Mouse (Mus musculus) inflammation-experienced regulatory T-cells, adult 16 weeks (primary cell): Measurements from ENCODE around the gene Zfp651. TPM values are rescaled to one million over a fixed set of nuclear protein-coding genes. Genes with fewer than 3 reads are reported as not detected.

Source experiments
- polyA plus RNA-seq: library from polyadenylated mRNA; unstranded; fragments of 100-300 nt; shearing (Covaris generic); gene quantifications from one replicate; pipeline ENCODE4 v1.2.1, GENCODE M21; 2017

Gene Zfp651
- polyA plus RNA-seq: 0.09 TPM

DNA sequence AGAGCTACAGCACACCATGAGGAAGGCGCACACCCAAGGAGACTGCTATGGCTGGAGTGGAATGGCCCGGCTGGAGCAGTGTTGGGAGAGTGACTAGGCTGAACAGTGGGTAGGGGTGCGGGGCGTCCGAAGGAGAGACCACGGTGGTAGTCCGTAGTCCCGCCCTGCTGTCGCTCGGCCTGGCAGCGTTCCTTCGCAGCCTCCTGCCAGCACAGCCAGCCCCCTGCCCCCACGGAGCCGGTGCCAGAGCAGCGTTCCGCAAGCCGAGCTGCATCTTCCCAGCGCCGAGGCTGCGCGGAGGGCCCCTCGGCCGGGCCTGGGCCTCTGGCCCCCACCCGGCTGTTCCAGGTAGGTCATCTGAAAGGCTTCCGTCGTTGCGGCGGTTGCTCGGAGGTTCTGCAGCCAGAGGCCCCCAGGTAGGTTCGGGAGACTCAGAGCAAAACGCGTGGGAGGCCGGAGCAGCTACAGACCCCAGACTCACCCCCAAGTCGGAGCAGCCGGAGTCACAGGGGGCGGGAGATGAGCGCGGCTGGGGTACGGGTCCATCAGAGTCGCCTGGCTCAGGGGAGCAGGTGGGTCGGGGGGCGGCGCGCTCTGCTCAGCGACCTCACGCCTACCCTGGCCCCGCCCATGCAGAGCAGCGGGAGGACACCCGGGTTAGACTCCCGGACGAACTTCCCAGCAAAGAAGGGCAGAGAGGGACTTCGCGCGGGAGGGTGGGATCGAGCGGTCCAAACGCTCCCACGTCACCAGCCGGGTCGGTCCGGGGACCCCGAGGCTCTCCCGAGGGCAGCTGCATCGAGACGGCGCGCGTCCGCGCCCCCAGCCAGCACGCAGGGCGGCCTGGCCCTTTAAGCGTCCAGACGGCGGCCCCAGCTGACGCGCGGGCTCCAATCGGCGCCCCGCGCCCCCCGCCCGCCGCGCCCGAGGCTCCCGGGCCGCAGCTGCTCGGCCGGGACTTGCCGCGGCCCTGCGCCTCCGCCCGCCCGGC is at the start of gene Zfp651:
Gene Zfp651, plus strand, starts transcription at position 240 of the 991 bp plus-strand sequence.

DNA sequence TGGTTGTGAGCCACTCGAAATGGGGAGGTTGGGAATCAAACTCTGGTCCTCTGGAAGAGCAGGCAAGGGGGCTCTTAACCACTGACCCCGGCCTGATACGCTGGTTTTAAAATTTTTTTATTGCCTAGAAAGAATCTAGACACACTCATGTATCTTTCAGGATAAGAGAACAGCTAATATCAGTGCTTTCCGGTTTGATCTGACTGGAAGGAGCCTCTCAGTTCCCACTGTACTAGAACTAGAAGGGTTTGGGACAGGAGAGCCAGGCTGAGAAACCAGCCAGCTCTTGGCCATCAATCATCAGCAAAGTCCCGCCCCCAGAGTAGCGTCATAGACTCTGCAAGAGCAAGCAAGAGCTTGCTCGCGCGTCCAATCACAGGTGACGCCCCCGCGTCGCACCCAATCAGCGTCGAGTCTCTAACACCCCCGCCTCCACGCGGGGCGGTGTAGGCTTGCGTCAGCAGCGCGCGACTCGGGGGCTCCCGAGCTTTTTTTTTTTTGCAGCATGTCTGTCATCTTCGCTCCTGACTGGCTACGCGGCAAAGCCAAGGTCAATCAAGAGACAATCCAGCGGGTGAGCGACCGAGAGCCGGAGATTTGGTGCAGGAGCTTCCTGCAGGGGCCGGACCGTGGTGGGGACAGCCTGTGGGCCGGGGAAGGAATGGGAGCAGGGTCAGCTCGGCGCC is 49.1 kb upstream of the Zfp651 start, which contains the start of gene Ss18l2:
Gene Ss18l2, plus strand, starts transcription at position 432 of the 686 bp plus-strand sequence.

DNA sequence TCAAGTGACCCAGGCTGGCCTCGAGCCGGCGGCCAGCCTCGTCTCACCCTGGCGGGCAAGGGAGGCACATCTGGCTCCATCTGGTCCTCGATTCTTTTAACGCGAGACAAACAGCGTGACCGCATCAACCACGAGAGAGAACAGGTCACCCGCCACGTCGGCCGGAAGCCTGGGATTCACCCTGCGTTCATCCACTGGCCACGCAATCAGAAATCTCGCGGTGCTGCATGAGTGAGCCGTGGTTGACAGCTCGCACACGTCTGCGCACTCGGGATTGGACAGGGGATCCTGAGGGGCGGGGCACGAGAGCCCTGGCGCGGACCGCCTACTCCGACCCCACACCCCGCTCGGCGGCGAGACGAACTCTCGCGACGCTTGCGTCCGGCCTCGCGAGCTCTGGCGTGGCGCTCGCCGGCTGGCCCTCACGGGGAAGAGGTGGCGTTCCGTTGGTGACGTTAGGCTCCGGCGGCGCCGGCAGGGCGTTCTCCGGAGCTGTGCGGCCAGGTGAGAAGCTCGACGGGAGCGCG is 40.3 kb upstream of the Zfp651 start, which contains the start of gene Nktr:
Gene Nktr, plus strand, starts transcription at position 378 of the 527 bp plus-strand sequence.

DNA sequence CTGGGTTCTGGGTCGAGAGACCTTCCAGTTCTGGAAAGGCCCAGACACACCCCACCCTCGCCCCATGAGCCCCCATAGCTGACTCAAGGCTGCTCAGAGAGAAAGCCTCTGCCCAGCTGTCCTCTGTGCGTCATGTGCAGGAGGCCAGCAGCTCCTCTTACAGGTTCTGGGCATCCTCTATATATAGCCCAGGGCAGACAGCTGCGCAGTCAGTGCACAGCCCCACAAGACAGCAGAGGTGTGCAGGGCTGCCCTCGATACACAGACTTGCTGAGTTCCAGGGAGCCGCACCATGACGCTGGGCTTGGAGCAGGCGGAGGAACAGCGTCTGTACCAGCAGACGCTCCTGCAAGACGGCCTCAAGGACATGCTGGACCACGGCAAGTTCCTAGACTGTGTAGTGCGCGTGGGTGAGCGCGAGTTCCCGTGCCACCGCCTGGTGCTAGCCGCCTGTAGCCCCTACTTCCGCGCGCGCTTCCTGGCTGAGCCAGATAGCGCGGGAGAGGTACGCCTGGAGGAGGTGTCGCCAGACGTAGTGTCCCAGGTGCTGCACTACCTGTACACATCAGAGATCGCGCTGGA is 18.4 kb downstream of the Zfp651 start, which contains the start of gene Klhl40:
Gene Klhl40, plus strand, starts transcription at position 124 of the 582 bp plus-strand sequence.

DNA sequence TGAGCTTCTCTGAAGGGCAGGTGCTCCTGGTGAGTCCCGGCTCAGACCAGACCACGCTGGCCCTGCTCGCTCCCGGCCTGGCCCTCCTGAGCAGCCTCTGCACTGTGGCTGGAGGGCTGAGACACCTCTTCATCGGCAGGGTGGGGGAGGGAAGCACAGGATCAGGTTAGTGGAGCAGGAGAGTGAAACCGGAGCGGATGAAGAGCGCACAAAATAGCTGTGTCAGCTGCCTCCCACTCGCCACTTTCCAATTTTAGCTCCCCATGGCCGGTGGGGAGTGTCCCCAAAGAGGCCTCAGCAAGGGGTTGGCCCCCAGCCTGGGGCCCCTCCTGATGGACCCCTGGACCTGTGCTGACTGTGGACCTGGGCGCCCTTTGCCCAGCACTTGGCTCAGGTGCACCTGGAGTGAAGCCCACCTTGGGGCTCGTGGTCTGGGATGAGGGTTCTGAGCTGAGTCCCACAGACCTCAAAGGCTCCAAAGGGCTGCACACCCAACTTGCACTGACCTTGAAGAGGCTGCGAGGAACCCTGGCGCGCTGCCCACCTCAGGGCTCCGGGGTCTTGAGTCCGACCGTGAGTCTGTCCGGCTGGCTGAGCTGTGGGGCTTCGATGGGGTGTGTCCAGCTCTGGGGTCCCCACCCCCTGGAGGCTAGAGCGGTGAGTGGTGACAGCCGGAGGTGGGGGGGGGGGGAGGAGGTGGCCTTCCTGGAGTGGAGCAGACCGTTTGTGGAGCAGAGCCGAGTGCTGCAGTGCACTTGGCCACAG is 32.8 kb downstream of the Zfp651 start, which contains the start of gene Hhatl:
Gene Hhatl, minus strand, starts transcription at position 751 of the 765 bp plus-strand sequence.

Other genes with a start within 250 kb of the Zfp651 start
- not detected for gene Lyzl4, start 117.2 kb upstream of the Zfp651 start, polyA plus RNA-seq
- gene Vipr1, start 116.6 kb upstream of the Zfp651 start, polyA plus RNA-seq: 3.5 TPM
- 30.7 TPM for gene Sec22c, start 53.8 kb upstream of the Zfp651 start, polyA plus RNA-seq
- 32.7 TPM for gene Ss18l2, start 49.0 kb upstream of the Zfp651 start, polyA plus RNA-seq
- gene Nktr, start 40.2 kb upstream of the Zfp651 start, polyA plus RNA-seq: 139 TPM
- gene Klhl40, start 18.3 kb downstream of the Zfp651 start, polyA plus RNA-seq: not detected
- gene Hhatl, start 33.2 kb downstream of the Zfp651 start, polyA plus RNA-seq: not detected
- gene Ccdc13, start 80.1 kb downstream of the Zfp651 start, polyA plus RNA-seq: not detected
- gene Higd1a, start 99.0 kb downstream of the Zfp651 start, polyA plus RNA-seq: 83.9 TPM
- gene Ackr2, start 139.0 kb downstream of the Zfp651 start, polyA plus RNA-seq: not detected
- not detected for gene Cyp8b1, start 157.0 kb downstream of the Zfp651 start, polyA plus RNA-seq
- gene Fam198a, start 191.7 kb downstream of the Zfp651 start, polyA plus RNA-seq: 0.11 TPM
- 0.40 TPM for gene Pomgnt2, start 237.8 kb downstream of the Zfp651 start, polyA plus RNA-seq